Mouse (Mus musculus) testis, adult 2 months (tissue): ENCODE results near the gene Ston1. TPM values are rescaled to one million over a fixed set of nuclear protein-coding genes. Genes with fewer than 3 reads are reported as not detected.

Experiments used
- H3K27ac ChIP-seq: fragments of 200-500 bp; 2 replicates; pipeline ENCODE4 v1.5.1; 2012; ENCODE audit warnings: low read depth, low read length; ENCODE audit not compliant: control insufficient read depth, insufficient read depth
- H3K27me3 ChIP-seq: fragments of 200-500 bp; 2 replicates; pipeline ENCODE4 v1.6.1; 2012; ENCODE audit warnings: mild to moderate bottlenecking, low read length, moderate library complexity; ENCODE audit not compliant: control insufficient read depth, insufficient read depth
- H3K36me3 ChIP-seq: fragments of 200-500 bp; 2 replicates; pipeline ENCODE4 v1.6.1; 2012; ENCODE audit warnings: mild to moderate bottlenecking, low read length; ENCODE audit not compliant: control insufficient read depth, insufficient read depth
- H3K4me1 ChIP-seq: fragments of 200-500 bp; 2 replicates; pipeline ENCODE4 v1.6.1; 2012; ENCODE audit warnings: low read length; ENCODE audit not compliant: control insufficient read depth, insufficient read depth
- H3K4me3 ChIP-seq: fragments of 200-500 bp; 2 replicates; pipeline ENCODE4 v1.5.1; 2012; ENCODE audit warnings: low read depth, mild to moderate bottlenecking, low read length, moderate library complexity, mixed read lengths; ENCODE audit not compliant: control insufficient read depth
- CTCF ChIP-seq: fragments of 200-500 bp; IDR thresholded peaks from 2 replicates; pipeline ENCODE4 v1.5.1; 2012; ENCODE audit warnings: low read depth, mild to moderate bottlenecking, inconsistent platforms, low read length, moderate library complexity; ENCODE audit not compliant: control insufficient read depth, insufficient read depth, insufficient replicate concordance
- POLR2A ChIP-seq: fragments of 200-500 bp; IDR thresholded peaks from 2 replicates; pipeline ENCODE4 v1.6.1; 2012; ENCODE audit warnings: low read depth, mild to moderate bottlenecking, inconsistent platforms, low read length, moderate library complexity; ENCODE audit not compliant: control insufficient read depth
- polyA plus RNA-seq: library from polyadenylated mRNA; depleted of rRNA; stranded (reverse); fragments of >200 nt; gene quantifications from 2 replicates; pipeline ENCODE4 v1.2.3, GENCODE M21; 2012

Gene Ston1
- polyA plus RNA-seq, 1 experiment: 18.5 TPM

- Histone ChIP-seq H3K4me3 (peak overlapping the region; percentile 62), H3K4me1 (peaks cover 2% of the 10 kb centered on the region; the same call in 1 of the 2 replicates), H3K36me3 (no peaks in the 10 kb centered on the region), H3K27me3 (no peaks in the 10 kb centered on the region), H3K27ac (no peak overlapping the region)
- TF ChIP-seq POLR2A (no peak), CTCF (peak; percentile 97)
These were observed 55.4 kb downstream of the Ston1 start for GRCm38 (mm10) chr17:88652702-88653374.

- H3K4me3 ChIP-seq: peak overlapping the region; percentile 62
- H3K4me1 ChIP-seq: peaks cover 2% of the 10 kb centered on the region; the same call in 1 of the 2 replicates
- TF ChIP-seq POLR2A (no peak), CTCF (no peak)
- H3K36me3 ChIP-seq: no peaks in the 10 kb centered on the region
- H3K27me3 ChIP-seq: no peaks in the 10 kb centered on the region
- no peak overlapping the region for H3K27ac ChIP-seq
These were observed 55.9 kb downstream of the Ston1 start for GRCm38 (mm10) chr17:88653375-88653769.

GRCm38 (mm10) chr17:88658510-88658909 lies 61.0 kb downstream of the Ston1 start:
- Histone ChIP-seq H3K27me3 (no peaks in the 10 kb centered on the region), H3K36me3 (no peaks in the 10 kb centered on the region), H3K27ac (no peak overlapping the region), H3K4me1 (no peaks in the 10 kb centered on the region), H3K4me3 (no peak overlapping the region)
- TF ChIP-seq POLR2A: no peak
- TF ChIP-seq CTCF: no peak

GRCm38 (mm10) chr17:88666076-88666475 lies 68.6 kb downstream of the Ston1 start:
- Histone ChIP-seq H3K4me3 (no peak overlapping the region), H3K27me3 (no peaks in the 10 kb centered on the region), H3K4me1 (peaks cover 9% of the 10 kb centered on the region), H3K36me3 (no peaks in the 10 kb centered on the region), H3K27ac (no peak overlapping the region)
- TF ChIP-seq POLR2A (no peak), CTCF (no peak)

- no peaks in the 10 kb centered on the region for H3K36me3 ChIP-seq
- H3K4me1 ChIP-seq: peaks cover 9% of the 10 kb centered on the region
- TF ChIP-seq CTCF (no peak), POLR2A (peak; percentile 91)
- H3K4me3 ChIP-seq: peak within 1 kb of the TSS; percentile 91
- H3K27ac ChIP-seq: peak within 1 kb of the TSS; percentile 78; the same call in 1 of the 2 replicates
- H3K27me3 ChIP-seq: no peaks in the 10 kb centered on the region
These were observed 71.0 kb downstream of the Ston1 start, which contains the start of gene Gtf2a1l for GRCm38 (mm10) chr17:88668452-88668851. TSS of gene Gtf2a1l (plus strand) at chr17:88668660.

GRCm38 (mm10) chr17:88669921-88670320 lies 72.4 kb downstream of the Ston1 start:
- Histone ChIP-seq H3K4me1 (peaks cover 9% of the 10 kb centered on the region), H3K36me3 (no peaks in the 10 kb centered on the region), H3K27ac (no peak overlapping the region), H3K27me3 (no peaks in the 10 kb centered on the region), H3K4me3 (peak overlapping the region; percentile 16; the same call in 1 of the 2 replicates)
- no peak for TF ChIP-seq POLR2A
- no peak for TF ChIP-seq CTCF

- no peak overlapping the region for H3K4me3 ChIP-seq
- TF ChIP-seq CTCF: no peak
- TF ChIP-seq POLR2A: no peak
- no peaks in the 10 kb centered on the region for H3K36me3 ChIP-seq
- no peak overlapping the region for H3K27ac ChIP-seq
- no peaks in the 10 kb centered on the region for H3K27me3 ChIP-seq
- peaks cover 2% of the 10 kb centered on the region; the same call in 1 of the 2 replicates for H3K4me1 ChIP-seq
These were observed 73.3 kb downstream of the Ston1 start for GRCm38 (mm10) chr17:88670800-88671199.
